Mouse (Mus musculus) layer of hippocampus, adult 9-11 months (tissue): ENCODE data around the gene Myom1.

Source experiments
- DNase-seq: peaks from one replicate; pipeline ENCODE4 v3.0.0; 2022

The Myom1 gene

DNA sequence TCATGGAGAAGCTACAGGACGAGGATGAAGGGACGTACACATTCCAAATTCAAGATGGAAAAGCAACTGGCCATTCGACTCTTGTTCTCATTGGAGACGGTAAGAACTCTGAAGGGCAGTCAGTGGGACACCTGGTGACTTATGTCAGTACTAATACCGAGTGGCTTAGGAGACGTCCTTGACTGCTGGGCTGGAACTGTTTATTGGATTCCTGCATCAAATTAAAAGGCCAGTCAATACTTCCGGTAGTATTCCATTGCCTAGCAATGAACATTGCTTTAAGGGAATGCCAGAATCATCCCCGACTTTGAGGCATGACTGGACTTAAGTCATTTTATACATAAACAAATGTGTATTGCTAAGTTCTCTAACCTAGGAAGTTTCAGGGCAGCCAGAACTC is 103.8 kb downstream of the Myom1 start:
- DNase-seq = no peak

DNA sequence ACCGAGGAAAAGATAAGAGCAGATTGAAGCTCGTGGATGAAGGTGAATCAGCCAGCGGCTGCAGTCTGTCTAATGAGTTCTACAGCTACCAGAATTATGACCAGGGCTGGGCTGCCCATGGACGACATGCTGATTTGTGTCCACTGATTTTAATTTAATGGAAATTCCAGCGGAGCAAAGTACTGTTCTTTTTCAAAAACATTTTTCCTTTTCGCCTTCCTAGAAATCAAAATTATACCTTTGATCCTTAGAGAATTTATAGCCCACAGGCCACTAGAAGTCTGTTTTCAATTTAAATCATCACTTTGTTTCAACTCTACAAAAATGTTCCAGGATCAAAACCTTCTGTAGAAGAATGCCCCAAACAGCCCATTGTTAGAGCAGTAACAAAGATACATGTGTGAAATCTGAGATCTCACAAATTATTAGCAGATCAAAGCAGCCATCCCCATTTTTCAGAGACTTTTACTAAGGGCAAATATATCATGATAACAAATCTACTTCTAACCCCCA is 108.4 kb downstream of the Myom1 start:
- no peak for DNase-seq

DNA sequence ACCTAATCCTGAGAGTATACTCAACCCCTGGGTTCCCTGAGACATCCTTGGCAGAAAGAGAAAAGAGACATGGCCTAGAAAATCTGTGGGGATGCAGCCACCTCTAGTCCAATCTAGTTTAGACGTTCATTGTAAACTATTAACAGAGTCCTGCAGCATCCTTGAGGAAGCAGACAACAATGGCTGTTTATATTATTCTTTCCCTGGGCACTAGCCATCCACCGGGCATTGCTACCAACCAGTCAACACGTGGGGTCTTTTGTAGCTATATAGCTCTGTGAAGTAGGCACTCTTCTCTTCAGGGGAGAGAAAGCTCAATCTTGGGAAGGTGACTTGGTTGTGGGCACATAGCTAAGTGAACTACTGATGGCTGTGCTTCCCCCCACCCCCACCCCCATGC is 110.3 kb downstream of the Myom1 start:
- no peak for DNase-seq

DNA sequence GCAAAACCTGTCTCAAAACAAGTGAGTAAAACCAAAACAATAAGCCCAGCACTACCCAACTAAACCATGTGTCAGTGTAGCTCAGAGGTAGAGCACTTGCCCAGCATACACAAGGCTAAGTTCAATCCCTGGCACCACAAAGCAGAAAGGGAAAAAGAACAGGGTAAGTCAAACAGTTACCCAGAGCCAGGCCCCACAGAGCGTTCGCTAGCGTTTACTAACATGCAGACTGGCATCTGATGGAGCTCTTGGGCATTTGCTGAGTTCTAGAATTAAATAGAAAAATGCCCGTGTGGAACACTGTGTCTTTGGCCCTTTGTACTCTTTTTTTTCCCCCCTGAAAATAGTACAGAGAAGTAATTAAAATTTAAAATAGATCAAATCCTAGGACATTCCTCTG is 111.8 kb downstream of the Myom1 start:
- DNase-seq = no peak

DNA sequence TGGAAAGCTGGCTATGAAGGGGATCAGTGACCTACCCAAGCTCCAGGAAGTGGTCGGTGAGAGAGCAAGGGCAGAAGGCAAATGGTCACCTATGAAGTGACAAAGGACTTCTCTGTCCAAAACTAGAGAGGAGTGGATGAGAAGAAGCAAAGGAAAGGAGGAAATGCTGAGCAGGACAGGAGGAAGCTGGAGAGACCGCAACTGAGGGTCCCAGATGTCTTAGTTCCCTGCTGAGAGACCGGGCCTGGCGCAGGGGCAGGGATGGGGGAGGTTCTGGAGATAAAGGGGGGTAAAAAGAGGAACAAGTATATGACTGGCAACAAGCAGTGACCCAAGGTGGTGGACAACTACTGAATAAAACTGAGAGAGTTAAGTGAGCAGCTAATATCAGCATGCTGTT is 115.5 kb downstream of the Myom1 start:
- DNase-seq = no peak

DNA sequence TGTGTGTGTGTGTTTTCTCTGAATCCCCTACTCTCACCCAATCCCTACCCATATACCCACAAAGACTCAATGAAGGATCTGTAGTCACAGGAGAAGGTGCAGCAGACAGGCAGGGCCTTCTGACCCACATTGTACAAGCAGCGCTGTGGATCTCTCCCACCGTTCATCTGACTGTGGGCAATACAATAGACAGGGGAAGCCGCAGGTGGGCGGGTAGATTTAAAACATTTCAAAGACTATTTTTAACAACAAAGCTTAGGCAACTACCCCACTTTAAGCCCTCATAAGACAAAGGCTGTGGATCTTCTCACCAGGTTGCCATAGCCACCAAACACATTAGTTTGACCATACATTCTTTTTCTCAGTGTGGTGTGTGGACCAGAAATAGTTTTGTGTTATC is 116.2 kb downstream of the Myom1 start:
- DNase-seq = no peak

DNA sequence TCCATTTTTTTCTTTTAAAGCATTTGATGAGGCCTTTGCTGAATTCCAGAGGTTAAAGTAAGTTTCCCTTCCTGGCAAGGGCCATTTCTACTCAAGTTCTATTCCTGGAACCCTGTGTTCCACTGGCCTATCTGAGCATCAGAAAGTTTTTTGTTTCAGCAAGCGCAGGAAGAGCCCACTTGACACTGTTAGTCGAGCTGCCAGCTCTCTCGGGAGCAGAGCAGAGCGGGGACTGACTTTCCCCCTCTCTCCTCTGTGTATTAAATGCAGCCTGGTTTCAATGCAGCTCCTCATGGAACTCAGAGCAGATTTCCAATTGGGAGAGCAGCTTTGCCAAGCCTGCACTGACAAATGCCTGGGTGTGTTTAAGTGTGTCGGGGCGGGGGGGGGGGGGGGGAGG is 118.2 kb downstream of the Myom1 start:
- DNase-seq = no peak

DNA sequence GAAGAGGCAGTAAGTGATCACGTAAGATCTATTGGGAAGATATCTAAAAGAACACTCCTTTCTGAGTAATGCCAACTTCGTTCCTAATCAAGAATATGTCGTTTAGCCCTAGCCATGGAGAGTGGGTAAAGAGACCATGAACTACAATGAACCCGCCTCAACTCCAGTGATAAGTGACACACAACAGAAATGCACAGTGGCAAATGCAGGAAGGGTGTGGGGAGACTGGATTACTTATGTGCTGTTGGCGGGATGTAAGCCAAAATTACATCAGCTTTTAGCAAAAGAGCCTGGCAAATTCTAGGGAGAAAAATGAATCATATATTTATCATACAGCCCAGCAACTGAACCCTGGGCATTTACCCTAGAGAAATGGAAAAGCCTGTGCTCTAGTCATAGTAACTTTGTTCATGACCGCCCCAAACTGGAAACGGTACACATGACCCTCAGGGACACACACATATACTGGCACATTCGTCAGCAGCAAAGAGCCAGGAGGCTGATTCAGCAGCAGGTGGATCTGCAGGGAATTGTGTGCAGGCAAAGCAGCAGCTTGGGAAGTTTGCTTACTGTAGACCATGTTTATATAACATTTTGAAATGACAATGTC is 121.7 kb downstream of the Myom1 start:
- no peak for DNase-seq

DNA sequence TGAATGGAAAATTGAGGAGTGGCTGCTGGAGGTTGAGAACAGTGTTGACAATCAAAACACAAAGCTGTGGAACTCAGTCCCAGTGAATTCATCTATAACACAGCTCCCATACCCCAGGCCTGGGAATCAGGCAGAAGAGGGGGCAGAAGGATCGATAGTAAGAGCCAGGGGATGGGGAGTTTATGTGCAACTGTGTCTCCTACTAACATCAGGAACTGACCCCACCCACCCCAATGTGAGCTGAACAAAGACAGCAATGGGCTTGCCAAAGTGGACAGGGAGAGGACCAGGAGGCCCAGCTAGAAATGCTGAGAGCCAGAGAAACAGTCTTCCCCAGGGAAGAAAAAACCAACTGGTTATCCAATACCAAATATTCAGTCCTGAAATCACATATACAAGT is 122.2 kb downstream of the Myom1 start:
- DNase-seq = no peak

DNA sequence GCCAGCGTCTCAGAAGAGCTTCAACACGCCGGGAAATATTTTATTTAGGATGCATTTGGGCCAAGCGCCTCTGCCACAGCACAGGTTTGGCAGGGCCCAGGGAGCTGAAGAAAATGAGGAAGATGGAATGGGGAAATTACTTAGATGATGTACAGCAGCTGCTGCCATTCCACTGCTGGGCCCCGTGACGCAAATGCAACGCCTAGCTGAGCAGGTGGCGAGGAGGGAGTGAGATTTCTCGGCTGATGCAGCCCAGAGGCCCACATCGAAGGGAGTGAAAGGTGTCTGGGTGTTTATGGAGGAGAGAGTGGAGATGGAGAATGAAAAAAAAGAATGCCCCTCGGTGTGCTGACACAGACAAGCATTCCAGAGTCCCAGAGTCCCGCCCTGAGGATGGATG is 123.1 kb downstream of the Myom1 start:
- DNase-seq = peak; percentile 56

DNA sequence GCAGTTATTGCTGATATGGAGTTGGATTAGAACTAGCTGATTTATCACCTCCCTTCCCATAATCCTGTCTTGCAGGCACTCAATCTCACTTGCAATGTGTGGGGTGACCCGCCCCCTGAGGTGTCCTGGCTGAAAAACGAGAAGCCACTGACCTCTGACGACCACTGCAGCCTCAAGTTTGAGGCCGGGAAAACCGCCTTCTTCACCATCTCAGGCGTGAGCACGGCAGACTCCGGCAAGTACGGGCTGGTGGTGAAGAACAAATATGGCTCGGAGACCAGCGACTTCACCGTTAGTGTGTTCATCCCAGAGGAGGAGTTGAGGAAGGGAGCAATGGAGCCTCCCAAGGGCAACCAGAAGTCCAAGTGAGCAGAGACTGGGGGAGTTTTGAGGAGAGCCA is 123.6 kb downstream of the Myom1 start:
- DNase-seq = no peak

DNA sequence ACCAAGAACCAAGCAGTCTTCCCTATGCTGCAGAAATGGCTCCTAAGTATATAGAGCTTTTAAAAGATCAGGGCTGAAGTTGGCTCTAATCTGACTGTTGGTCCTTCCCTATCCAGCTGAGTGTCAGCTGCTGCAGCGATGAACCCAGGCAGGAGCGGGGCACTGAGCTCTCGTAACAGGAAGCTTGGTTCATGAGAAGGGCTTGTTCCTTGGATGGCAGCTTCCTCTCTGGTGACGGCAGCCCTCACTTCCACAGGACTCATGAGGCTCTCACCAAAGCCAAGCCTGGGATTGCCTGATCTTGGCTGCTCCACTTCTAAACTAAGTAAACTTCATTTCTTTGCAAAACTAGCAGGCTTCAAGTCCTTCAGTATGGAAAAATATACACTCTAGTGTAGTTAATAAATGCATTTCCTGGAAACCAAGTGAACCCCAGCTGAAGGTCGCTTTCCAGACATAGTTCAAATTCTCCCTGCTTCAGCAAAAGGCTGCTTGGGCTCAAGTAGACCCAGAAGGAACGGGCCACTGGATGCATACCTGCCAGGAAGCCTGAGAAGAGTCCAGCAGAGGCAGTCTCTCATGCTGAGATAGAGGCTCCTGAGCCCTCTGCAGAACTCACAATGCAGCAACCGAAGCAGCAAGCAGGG is 125.2 kb downstream of the Myom1 start:
- DNase-seq = peak; percentile 48

DNA sequence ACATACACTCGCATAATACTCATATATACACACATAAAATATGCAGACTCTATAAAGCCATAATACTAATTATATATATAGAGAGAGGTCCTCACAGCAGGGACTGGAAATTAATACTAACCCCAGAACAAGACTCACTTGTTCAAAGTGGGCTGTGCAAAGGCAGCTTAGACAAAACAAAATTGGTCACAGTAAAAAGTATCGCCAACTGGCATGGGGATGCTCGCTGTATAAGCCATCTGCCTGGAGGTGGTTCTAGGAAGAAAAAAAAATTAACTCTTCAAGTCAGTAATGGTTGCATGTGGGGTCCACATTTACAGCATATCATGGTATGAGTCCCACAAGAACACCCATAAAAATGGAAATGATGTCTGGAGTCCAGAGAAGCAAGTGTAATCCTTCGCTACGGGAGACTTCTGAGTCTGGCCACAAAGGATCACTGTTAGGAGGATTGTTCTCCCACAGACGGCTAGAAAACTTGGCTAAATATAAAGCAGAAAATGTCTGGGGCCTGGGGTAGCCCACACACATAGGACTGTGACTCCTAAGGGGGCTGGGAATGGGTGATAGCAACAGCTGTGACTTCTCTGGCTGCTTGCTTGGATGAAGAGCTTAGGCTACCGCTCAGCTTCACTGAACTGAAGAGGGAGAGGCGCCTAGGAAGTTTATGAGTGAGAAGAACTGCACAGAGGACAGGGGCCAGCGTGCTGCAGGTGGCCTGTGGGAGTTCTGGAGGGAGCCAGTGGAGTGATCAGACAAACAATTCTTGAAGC is 127.2 kb downstream of the Myom1 start:
- DNase-seq = peak; percentile 63

DNA sequence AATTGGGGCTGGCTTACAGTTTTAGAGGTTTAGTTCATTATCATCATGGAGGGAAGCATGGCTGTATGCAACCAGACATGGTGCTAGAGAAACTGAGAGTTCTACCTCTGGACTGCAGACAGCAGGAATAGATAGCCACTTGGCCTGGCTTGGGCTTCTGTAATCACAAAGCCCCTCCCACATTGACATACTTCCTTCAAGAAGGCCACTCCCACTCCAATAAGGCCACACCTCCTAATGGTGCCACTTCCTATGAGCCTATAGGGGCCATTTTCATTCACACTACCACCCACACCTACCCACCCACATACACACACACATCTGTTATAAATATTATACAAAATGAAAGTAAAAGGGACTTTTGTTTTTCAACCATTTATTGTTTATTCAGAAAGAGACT is 129.8 kb downstream of the Myom1 start:
- no peak for DNase-seq

DNA sequence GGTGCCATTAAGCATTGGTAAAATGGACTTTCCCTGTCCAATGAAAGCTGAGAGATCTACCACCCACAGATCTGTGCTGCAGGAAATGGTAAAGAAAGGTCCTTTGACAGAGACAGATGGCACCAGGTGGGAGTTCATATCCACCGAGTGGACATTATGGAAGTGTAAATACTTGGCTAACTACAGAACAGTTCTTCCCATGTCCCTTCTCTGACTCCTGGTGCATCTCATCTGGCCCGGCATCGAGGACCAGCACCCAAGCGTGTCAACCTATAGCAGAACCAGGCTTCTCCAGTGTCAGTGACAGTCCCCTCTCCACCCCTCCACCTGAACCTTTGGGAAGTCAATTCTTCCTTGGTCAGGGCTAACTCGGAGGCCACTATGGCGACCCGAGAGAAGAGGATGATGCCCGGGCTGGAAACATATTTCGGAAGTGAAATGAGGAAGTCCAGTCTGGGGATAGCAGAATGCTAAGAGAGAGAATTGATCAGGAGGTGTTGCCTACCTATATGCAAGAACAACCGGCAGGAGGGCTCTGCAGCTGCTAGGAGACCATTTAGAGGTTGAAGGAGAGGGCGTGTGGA is 130.5 kb downstream of the Myom1 start:
- no peak for DNase-seq

DNA sequence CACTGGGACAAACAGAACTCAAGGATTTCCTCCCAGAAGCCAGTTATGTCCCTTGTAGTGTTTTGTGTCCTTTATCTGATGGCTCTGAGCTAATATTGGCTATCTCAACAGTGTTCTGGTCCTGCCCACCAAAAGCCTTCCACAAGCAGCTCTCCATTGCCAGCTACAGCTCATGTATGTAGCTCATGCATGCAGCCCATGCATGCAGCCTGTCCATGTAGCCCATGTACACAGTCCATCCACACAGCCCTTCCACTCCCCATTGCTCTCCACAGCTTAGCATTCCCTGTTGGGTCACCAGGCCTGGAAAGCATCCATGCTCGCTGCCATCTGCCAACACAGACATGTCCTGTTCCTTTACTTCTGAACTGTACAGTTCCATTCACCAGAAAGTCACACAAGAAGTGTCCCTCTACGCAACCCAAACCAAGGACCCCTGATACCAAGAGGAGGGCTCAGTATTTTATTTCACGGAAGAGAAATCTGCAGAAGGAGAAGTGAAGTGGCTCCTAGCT is 132.1 kb downstream of the Myom1 start:
- no peak for DNase-seq

DNA sequence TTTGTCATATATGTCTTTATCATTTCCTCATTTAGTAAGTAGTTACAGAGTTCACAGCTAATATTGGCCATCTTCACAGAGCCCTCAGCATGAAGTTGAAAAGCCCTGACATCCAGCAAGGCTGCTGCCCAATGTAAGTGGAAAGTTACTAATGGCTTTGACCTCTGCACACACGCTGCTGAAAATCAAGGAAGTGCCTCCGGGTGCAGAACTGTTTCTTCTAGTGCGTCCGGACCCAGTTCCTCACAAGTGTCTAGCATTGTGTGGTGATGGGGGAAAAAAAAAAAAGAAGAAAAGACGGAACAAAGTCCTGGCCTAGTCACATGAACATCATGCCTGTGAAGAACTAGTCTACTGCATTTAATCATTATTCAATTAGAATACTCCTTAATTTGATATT is 132.7 kb downstream of the Myom1 start:
- DNase-seq = peak; percentile 63

DNA sequence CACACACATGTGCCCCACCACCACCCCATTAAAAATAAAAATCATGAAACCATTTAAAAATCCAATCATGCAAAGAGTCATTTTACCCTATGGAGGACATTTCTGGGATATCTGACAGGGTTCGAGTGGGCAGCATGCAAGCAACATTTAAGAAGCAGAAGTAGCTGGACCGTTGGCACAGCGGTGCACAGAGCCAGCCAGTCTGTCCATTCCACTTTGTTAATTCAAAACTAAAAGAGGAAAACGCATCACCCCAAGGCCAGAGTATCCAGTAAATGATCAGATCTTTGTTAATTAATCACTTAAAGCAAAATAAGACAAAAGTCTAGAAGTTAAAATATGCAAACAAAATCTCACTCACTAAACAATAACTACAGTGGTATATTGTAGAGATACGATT is 133.4 kb downstream of the Myom1 start:
- DNase-seq = no peak

DNA sequence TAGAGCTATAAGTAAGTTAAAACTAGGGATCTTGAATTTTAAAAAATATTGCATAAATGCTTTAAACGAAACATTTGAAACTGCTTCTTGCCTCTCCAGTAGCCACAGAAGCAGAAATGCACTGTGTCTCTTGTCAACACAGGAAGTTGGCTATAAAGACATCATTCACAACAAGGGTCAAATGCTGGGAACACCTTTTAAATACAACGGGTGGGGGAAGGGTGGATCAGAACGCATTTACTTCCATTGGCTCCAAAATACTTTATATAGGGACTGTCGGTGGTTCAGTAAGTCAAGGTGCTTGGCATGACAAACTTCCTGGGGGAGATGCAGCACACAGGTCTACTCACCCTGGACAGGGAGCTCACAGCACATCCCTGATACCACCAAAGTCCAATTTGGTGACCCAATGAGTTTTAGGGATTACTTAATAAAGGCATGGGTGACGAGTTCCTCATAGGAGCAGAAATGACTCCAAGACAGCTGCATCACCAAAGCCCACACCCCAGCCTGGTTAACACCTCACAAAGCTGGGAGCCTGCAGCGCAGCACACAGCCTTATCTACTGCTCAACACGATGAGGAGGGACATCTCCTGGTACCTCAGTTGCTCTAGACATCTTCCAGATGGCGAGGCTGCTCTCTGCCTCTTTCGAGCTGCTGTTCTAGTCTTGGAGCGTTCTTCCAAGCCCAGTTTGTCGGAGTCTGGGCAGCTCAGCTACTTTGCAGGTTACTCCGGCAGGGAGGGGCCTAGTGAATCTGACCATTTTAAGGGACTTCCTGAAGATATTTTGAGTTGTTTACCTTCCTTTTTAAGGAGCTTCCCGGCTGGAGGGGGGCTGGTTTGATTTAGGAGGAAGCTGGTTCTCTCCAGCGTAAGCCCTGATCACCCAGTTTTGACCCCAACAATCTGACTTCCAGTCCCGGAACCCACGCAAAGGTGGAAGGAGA is 134.2 kb downstream of the Myom1 start:
- no peak for DNase-seq

DNA sequence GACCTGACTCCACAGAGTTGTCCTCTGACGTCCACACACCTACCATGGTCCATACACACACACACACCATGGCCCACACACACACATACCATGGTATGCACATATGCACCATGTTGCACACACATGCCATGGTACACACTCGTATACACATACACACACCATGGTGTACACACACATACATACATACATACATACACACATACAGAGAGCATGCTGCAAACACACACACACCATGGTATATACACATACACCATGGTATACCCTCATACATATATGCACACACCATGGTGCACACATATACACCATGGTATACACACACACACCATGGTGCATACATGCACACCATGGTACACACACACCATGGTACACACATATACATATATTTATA is 134.9 kb downstream of the Myom1 start:
- DNase-seq = no peak

DNA sequence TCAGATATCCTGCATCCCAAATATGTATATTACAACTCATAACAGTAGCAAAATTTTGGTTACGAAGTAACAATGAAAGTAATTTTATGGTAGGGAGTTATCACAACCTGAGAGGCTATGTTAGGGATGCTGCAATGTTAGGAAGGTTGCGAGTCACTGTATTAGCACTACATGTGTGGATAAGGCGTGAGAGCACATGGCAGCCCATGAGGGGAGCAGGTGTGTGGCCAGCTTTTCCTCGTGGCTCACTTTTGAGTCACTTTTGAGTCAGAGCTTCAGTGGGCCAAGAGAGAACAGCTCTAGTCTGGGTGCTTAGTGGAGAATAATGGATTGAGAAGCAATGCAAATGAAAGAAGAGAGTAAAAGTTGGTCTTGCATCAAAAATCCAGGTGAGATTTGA is 139.6 kb downstream of the Myom1 start:
- DNase-seq = peak; percentile 61

DNA sequence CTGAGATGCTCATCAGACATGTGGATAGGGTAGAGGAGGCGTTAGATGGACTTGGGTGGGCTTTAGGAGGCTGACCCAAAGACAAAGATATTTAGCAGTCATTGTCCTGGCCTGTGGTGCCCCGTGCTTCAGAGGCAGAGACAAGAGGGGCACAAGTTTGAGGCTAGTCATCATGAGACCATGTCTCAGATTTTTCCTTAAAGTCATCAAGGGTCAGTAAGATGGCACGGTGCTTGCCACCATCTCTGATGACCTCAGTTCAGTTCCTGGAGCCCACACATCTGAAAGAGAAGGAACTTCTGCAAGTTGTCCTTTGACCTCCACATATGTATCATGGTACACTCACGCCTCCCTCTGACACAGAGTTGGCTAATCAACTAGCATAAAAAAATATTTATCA is 140.7 kb downstream of the Myom1 start:
- DNase-seq = no peak
